Mouse (Mus musculus): Measurements from ENCODE around the gene Eif2b4. TPM values are rescaled to one million over a fixed set of nuclear protein-coding genes. Genes with fewer than 3 reads are reported as not detected.

Eif2b4 gene
- polyA plus RNA-seq, 1 experiment from 2014 or later = 63.9 TPM

DNA sequence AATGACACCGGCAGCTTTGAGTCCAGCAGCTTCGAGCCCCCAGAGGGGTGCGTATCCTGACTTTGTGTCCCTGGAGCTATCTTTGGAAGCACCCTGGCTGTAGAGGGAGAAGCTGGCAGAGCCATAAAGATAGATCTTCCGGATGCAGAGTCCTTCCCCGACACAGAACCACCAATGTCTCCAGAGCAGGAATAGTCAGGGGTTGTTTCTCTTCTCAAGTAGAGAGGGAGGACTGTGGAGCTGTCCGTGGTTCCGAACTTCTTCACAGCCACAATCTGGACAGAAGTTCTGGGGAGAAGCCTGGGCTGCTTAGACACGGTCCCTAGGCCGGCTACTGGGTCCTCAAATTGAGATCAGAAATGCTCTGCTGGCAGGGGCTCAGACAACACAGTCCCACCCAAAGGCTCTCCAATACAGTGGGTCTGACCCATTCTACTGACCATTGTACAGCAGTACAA is 54.2 kb downstream of the Eif2b4 start:
- Histone ChIP-seq H3K4me1 (ENCODE audit: control insufficient read depth, insufficient read depth, low read length) (peaks cover 10% of the 10 kb centered on the region), H3K27me3 (ENCODE audit: control insufficient read depth, insufficient read depth, low read length) (peaks cover 51% of the 10 kb centered on the region), H3K27ac (ENCODE audit: low read depth, low read length) (no peak overlapping the region), H3K9ac (ENCODE audit: low read length) (no peak overlapping the region), H3K36me3 (ENCODE audit: control insufficient read depth, insufficient read depth, low read length) (no peaks in the 10 kb centered on the region), H3K4me3 (ENCODE audit: low read depth, low read length) (no peak overlapping the region), H3K9me3 (ENCODE audit: control insufficient read depth, low read length) (no peaks in the 10 kb centered on the region), H3K4me2 (no peak overlapping the region)
- ATAC-seq (ENCODE audit: low FRiP score) = no peak
- 16% methylated on average over 9 of the region's 9 CpGs for WGBS
- DNase-seq (ENCODE audit: low spot score, missing footprints) = no peak

DNA sequence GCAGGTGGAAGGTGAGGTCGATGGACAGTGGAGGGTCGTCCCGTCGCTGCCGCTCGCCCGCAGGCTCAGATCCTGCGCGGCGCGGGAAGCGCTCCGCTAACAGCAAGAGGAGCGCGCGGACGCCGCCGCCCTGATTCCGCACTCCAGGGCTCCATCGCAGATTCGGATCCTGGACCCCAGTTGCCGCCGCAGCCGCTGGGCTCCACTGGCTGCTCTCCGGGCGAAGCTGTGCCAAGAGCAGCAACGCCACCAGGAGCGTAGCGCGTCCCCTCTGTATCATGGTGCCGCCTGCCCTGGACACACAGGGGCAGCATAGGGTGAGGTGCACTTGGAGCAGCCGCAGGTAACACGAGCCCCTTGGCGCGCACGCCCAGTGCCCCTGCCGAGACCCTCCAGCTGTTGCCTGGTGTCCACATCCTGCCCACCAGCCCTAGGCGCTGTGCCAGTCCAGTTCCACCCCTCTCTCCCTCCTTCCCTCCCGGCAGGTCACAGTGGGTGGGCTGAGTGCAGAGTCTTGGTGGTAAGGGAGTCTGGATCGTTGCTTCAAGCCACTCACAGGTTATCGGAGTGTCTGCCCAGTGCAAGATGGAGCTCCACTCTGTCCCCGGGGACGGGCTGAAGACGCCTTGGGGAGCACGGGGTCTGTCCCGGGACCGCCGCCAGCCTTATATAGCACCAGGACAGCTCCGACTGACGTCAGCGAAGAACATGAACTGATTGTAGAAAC is 54.8 kb downstream of the Eif2b4 start, which contains the start of gene Ucn:
Ucn (minus strand) TSS at position 589 of the 727 bp plus-strand sequence.
- H3K4me3 ChIP-seq (ENCODE audit: low read depth, low read length) = peak within 1 kb of the TSS; percentile 20
- H3K4me1 ChIP-seq (ENCODE audit: control insufficient read depth, insufficient read depth, low read length) = peaks cover 10% of the 10 kb centered on the region
- H3K4me2 ChIP-seq = peak within 1 kb of the TSS; percentile 38
- H3K36me3 ChIP-seq (ENCODE audit: control insufficient read depth, insufficient read depth, low read length) = no peaks in the 10 kb centered on the region
- no peaks in the 10 kb centered on the region for H3K9me3 ChIP-seq (ENCODE audit: control insufficient read depth, low read length)
- ATAC-seq (ENCODE audit: low FRiP score) = no peak
- WGBS = 2% methylated on average over 52 of the region's 52 CpGs
- no peak within 1 kb of the TSS for H3K27ac ChIP-seq (ENCODE audit: low read depth, low read length)
- H3K27me3 ChIP-seq (ENCODE audit: control insufficient read depth, insufficient read depth, low read length) = peaks cover 51% of the 10 kb centered on the region
- DNase-seq (ENCODE audit: low spot score, missing footprints) = peak; percentile 88
- no peak within 1 kb of the TSS for H3K9ac ChIP-seq (ENCODE audit: low read length)

DNA sequence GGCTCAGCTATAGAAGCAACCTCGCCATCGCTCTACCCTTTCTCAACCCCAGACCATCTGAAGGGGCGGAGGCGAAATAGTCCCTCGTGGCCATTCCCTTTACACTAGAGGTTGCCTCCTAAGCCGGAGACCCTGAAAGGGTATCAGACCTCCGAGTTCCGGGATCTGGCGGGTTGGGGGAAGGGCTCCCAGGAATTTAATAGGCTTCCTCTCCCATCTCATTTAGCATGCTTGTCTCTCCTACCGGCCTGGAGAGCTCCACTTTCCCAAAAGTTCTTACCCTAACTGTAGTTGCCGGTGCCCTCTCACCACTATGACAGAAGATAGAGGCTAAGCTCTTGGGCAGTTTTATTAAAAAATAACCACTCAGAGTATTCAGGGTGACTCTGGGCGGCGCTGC is 55.6 kb downstream of the Eif2b4 start:
- no peaks in the 10 kb centered on the region for H3K9me3 ChIP-seq (ENCODE audit: control insufficient read depth, low read length)
- peak overlapping the region; percentile 20 for H3K4me3 ChIP-seq (ENCODE audit: low read depth, low read length)
- H3K36me3 ChIP-seq (ENCODE audit: control insufficient read depth, insufficient read depth, low read length) = no peaks in the 10 kb centered on the region
- H3K4me2 ChIP-seq = peak overlapping the region; percentile 38
- H3K4me1 ChIP-seq (ENCODE audit: control insufficient read depth, insufficient read depth, low read length) = peaks cover 10% of the 10 kb centered on the region
- ATAC-seq (ENCODE audit: low FRiP score) (no peak), DNase-seq (ENCODE audit: low spot score, missing footprints) (peak; percentile 91)
- no peak overlapping the region for H3K9ac ChIP-seq (ENCODE audit: low read length)
- H3K27ac ChIP-seq (ENCODE audit: low read depth, low read length) = no peak overlapping the region
- peaks cover 51% of the 10 kb centered on the region for H3K27me3 ChIP-seq (ENCODE audit: control insufficient read depth, insufficient read depth, low read length)
- 2% methylated on average over 13 of the region's 13 CpGs for WGBS

Other genes with a start within 250 kb of the Eif2b4 start
- gene Cgref1, start 247.8 kb downstream of the Eif2b4 start, polyA plus RNA-seq (2014; fragmentation: Nextera tagmentation; extraction: Ambion mirVana) = 6.7 and 8.5 TPM in 2 replicates
- gene Preb, start 233.1 kb downstream of the Eif2b4 start, polyA plus RNA-seq (2014; fragmentation: Nextera tagmentation; extraction: Ambion mirVana) = 89.4 and 91.0 TPM in 2 replicates
- gene Tcf23, start 224.8 kb downstream of the Eif2b4 start, polyA plus RNA-seq (2014; fragmentation: Nextera tagmentation; extraction: Ambion mirVana) = not detected in 2 replicates
- 105 and 107 TPM in 2 replicates for gene Atraid, start 145.1 kb downstream of the Eif2b4 start, polyA plus RNA-seq (2014; fragmentation: Nextera tagmentation; extraction: Ambion mirVana)
- 7.3 and 8.3 TPM in 2 replicates for gene Slc5a6, start 144.5 kb downstream of the Eif2b4 start, polyA plus RNA-seq (2014; fragmentation: Nextera tagmentation; extraction: Ambion mirVana)
- gene Cad, start 138.7 kb downstream of the Eif2b4 start, polyA plus RNA-seq (2014; fragmentation: Nextera tagmentation; extraction: Ambion mirVana) = 20.5 and 22.2 TPM in 2 replicates
- gene Dnajc5g, start 87.1 kb downstream of the Eif2b4 start, polyA plus RNA-seq (2014; fragmentation: Nextera tagmentation; extraction: Ambion mirVana) = not detected in 2 replicates
- 6.9 and 7.2 TPM in 2 replicates for gene Slc30a3, start 85.2 kb downstream of the Eif2b4 start, polyA plus RNA-seq (2014; fragmentation: Nextera tagmentation; extraction: Ambion mirVana)
- not detected in 2 replicates for gene Trim54, start 76.7 kb downstream of the Eif2b4 start, polyA plus RNA-seq (2014; fragmentation: Nextera tagmentation; extraction: Ambion mirVana)
- not detected in 2 replicates for gene Ucn, start 54.6 kb downstream of the Eif2b4 start, polyA plus RNA-seq (2014; fragmentation: Nextera tagmentation; extraction: Ambion mirVana)
- gene Mpv17, start 39.2 kb downstream of the Eif2b4 start, polyA plus RNA-seq (2014; fragmentation: Nextera tagmentation; extraction: Ambion mirVana) = 48.7 and 49.8 TPM in 2 replicates
- 0.78 and 1.9 TPM in 2 replicates for gene Gm29609, start 13.5 kb downstream of the Eif2b4 start, polyA plus RNA-seq (2014; fragmentation: Nextera tagmentation; extraction: Ambion mirVana)
- gene Gtf3c2, start 13.3 kb downstream of the Eif2b4 start, polyA plus RNA-seq (2014; fragmentation: Nextera tagmentation; extraction: Ambion mirVana) = 71.9 and 72.5 TPM in 2 replicates
- 150 and 155 TPM in 2 replicates for gene Snx17, start 203 bp downstream of the Eif2b4 start, polyA plus RNA-seq (2014; fragmentation: Nextera tagmentation; extraction: Ambion mirVana)
- gene Zfp513, start 8.9 kb upstream of the Eif2b4 start, polyA plus RNA-seq (2014; fragmentation: Nextera tagmentation; extraction: Ambion mirVana) = 4.2 and 6.5 TPM in 2 replicates
- 156 and 164 TPM in 2 replicates for gene Ppm1g, start 27.3 kb upstream of the Eif2b4 start, polyA plus RNA-seq (2014; fragmentation: Nextera tagmentation; extraction: Ambion mirVana)
- 147 and 148 TPM in 2 replicates for gene Nrbp1, start 47.4 kb upstream of the Eif2b4 start, polyA plus RNA-seq (2014; fragmentation: Nextera tagmentation; extraction: Ambion mirVana)
- 1.3 TPM in 1 of 2 replicates, not detected in the other for gene Gm9970, start 47.8 kb upstream of the Eif2b4 start, polyA plus RNA-seq (2014; fragmentation: Nextera tagmentation; extraction: Ambion mirVana)
- gene Krtcap3, start 58.3 kb upstream of the Eif2b4 start, polyA plus RNA-seq (2014; fragmentation: Nextera tagmentation; extraction: Ambion mirVana) = 2.6 and 3.4 TPM in 2 replicates
- gene Ift172, start 97.7 kb upstream of the Eif2b4 start, polyA plus RNA-seq (2014; fragmentation: Nextera tagmentation; extraction: Ambion mirVana) = 25.6 and 31.9 TPM in 2 replicates
- gene Fndc4, start 102.7 kb upstream of the Eif2b4 start, polyA plus RNA-seq (2014; fragmentation: Nextera tagmentation; extraction: Ambion mirVana) = 43.3 and 54.0 TPM in 2 replicates
- 0.11 and 0.22 TPM in 2 replicates for gene Gckr, start 104.0 kb upstream of the Eif2b4 start, polyA plus RNA-seq (2014; fragmentation: Nextera tagmentation; extraction: Ambion mirVana)

Data from midbrain, embryonic 11.5 days (tissue).